Mouse (Mus musculus) intestine, postnatal 0 days (tissue): ENCODE results near the gene Igf2bp3. TPM values are rescaled to one million over a fixed set of nuclear protein-coding genes. Genes with fewer than 3 reads are reported as not detected.
A peak's percentile ranks its signal among the peaks of the same experiment; 100 is the strongest.

Experiments used
- ATAC-seq: fragments of 200-750 bp; cut with Nextera tagmentation; 2 replicates; pipeline ENCODE4 v1.8.0; 2017; ENCODE audit warnings: mild to moderate bottlenecking, moderate TSS enrichment, moderate library complexity
- H3K27ac ChIP-seq: fragments of 300-500 bp; sonication (generic); 2 replicates; pipeline ENCODE4 v1.5.1; 2014; ENCODE audit warnings: mild to moderate bottlenecking, low read depth, low read length, moderate library complexity
- H3K27me3 ChIP-seq: fragments of 300-500 bp; sonication (generic); replicated peaks from 2 replicates; pipeline ENCODE4 v1.6.1; 2014; ENCODE audit warnings: low read length, mixed read lengths; ENCODE audit not compliant: control insufficient read depth, insufficient read depth
- H3K36me3 ChIP-seq: fragments of 300-500 bp; sonication (generic); 2 replicates; pipeline ENCODE4 v1.6.1; 2014; ENCODE audit warnings: mild to moderate bottlenecking, moderate library complexity; ENCODE audit not compliant: control insufficient read depth, insufficient read depth
- H3K4me1 ChIP-seq: fragments of 300-500 bp; sonication (generic); replicated peaks from 2 replicates; pipeline ENCODE4 v1.6.1; 2014; ENCODE audit warnings: antibody characterized with exemption, low read length, mixed read lengths; ENCODE audit not compliant: control insufficient read depth, insufficient read depth
- H3K4me2 ChIP-seq: fragments of 300-500 bp; sonication (generic); replicated peaks from 2 replicates; pipeline ENCODE4 v1.6.1; 2014; ENCODE audit warnings: low read depth, mild to moderate bottlenecking, moderate library complexity
- H3K4me3 ChIP-seq: fragments of 300-500 bp; sonication (generic); 2 replicates; pipeline ENCODE4 v1.5.1; 2014; ENCODE audit warnings: low read depth, low read length
- H3K9ac ChIP-seq: fragments of 300-500 bp; sonication (generic); 2 replicates; pipeline ENCODE4 v1.6.1; 2014; ENCODE audit warnings: mild to moderate bottlenecking, low read depth, low read length
- H3K9me3 ChIP-seq: fragments of 300-500 bp; sonication (generic); 2 replicates; pipeline ENCODE4 v1.6.1; 2016; ENCODE audit warnings: mixed run types; ENCODE audit not compliant: control insufficient read depth
- CTCF ChIP-seq: sonication (generic); IDR thresholded peaks from 2 replicates; pipeline ENCODE4 v1.5.1; 2016; ENCODE audit warnings: low read depth, mild to moderate bottlenecking, control low read depth, antibody characterized with exemption, moderate library complexity
- WGBS: fragments of 180-500 bp; shearing (Covaris S2); extraction: QIAGEN DNeasy Blood & Tissue Kit; methylation state at CpG from one replicate; pipeline ENCODE4 v1.1.7; 2014; 5-methylcytosine and 5-hydroxymethylcytosine counted together
- polyA plus RNA-seq: library from polyadenylated mRNA; unstranded; fragments of >200 nt; fragmentation: Nextera tagmentation; extraction: Ambion mirVana; gene quantifications from 2 replicates; pipeline ENCODE4 v1.2.1, GENCODE M21; 2015

Igf2bp3 gene
- polyA plus RNA-seq, 1 experiment from 2014 or later: 54.7 TPM

- H3K9ac ChIP-seq: no peak overlapping the region
- WGBS: 68% methylated on average over 2 of the region's 2 CpGs
- peaks cover 40% of the 10 kb centered on the region for H3K36me3 ChIP-seq
- H3K4me3 ChIP-seq: no peak overlapping the region
- no peak overlapping the region for H3K4me2 ChIP-seq
- ATAC-seq: no peak
- H3K9me3 ChIP-seq: no peaks in the 10 kb centered on the region
- H3K27ac ChIP-seq: no peak overlapping the region
- no peaks in the 10 kb centered on the region for H3K4me1 ChIP-seq
- H3K27me3 ChIP-seq: no peaks in the 10 kb centered on the region
- TF ChIP-seq CTCF: no peak
These were observed 105.6 kb downstream of the Igf2bp3 start for GRCm38 (mm10) chr6:49109196-49109595.

DNA sequence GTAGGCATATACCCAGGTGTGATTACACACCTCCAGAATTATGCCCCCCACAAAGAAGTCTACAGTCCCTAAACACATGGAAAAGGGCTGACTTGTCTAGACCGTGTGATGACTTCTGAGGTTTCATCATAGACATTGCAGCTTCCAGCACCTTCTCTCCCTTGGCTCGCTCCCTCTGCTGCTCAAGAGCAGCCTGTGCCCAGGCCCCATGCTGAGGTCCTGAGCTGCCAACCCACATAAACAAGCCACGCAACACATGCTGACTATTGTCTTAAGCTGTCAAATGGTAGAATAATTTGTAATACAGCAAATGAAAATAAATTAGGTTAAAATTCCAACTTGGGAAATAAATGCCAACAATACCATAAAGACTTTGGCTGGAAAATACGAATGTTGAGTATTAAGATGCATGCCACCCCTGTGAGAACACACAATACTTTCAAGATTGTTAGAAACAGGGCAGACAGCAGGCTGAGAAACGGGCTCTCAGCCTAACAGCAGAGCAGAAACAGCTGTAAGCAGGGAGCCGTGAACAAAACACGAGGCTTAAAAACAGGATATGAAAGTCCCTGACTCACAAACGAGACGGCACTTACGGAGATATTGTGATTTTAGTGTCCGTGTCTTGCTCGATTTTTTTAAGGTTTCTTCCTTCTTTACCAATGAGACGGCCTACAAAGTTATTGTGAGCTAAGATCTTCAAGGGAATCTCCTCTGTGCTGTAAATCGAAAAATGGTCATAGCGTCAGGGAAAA lies 107.8 kb downstream of the Igf2bp3 start:
- WGBS: 87% methylated on average over 15 of the region's 15 CpGs
- Histone ChIP-seq H3K9me3 (no peaks in the 10 kb centered on the region), H3K9ac (no peak overlapping the region), H3K4me1 (no peaks in the 10 kb centered on the region), H3K4me3 (no peak overlapping the region), H3K36me3 (peaks cover 57% of the 10 kb centered on the region), H3K27me3 (no peaks in the 10 kb centered on the region), H3K27ac (no peak overlapping the region), H3K4me2 (no peak overlapping the region)
- TF ChIP-seq CTCF: no peak
- ATAC-seq: no peak

DNA sequence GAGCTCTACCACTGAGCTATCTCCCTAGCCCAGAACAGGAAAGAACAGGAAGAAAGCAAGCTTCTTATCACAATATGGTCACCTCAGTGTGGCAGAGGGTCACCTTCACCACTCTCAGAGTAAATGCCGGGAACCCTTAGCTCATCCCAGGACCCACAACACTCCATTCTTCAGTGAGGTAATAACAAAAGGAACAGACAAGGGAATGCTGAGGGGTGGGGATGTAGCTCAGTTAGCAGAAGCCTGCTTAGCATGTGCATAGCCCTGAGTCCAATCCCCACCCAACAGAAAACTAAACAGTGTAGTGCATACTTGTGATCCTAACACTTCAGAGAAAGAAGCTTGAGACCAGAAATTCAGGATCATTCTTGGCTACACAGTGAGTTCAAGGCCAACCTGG lies 115.7 kb downstream of the Igf2bp3 start:
- whole genome bisulfite sequencing: 75% methylated on average over 1 of the region's 1 CpGs
- TF ChIP-seq CTCF: no peak
- no peak overlapping the region for H3K4me2 ChIP-seq
- no peak overlapping the region for H3K27ac ChIP-seq
- no peaks in the 10 kb centered on the region for H3K27me3 ChIP-seq
- no peak overlapping the region for H3K4me3 ChIP-seq
- no peaks in the 10 kb centered on the region for H3K9me3 ChIP-seq
- H3K4me1 ChIP-seq: 0 out of 2 replicates have a peak, but pooled peaks cover 4% of the 10 kb centered on the region
- no peak for ATAC-seq
- H3K9ac ChIP-seq: no peak overlapping the region
- H3K36me3 ChIP-seq: peaks cover 32% of the 10 kb centered on the region

- ATAC-seq: no peak
- WGBS: 71% methylated on average over 5 of the region's 5 CpGs
- Histone ChIP-seq H3K36me3 (peaks cover 28% of the 10 kb centered on the region), H3K9me3 (no peaks in the 10 kb centered on the region), H3K4me3 (no peak overlapping the region), H3K4me1 (0 out of 2 replicates have a peak, but pooled peaks cover 4% of the 10 kb centered on the region), H3K4me2 (no peak overlapping the region; the same call in 1 of the 2 replicates), H3K9ac (no peak overlapping the region), H3K27me3 (no peaks in the 10 kb centered on the region), H3K27ac (peak overlapping the region; percentile 42)
- no peak for TF ChIP-seq CTCF
These were observed 117.1 kb downstream of the Igf2bp3 start for GRCm38 (mm10) chr6:49097596-49098110.

- 25% methylated on average over 13 of the region's 13 CpGs for WGBS
- peak; percentile 51 for ATAC-seq
- no peaks in the 10 kb centered on the region for H3K27me3 ChIP-seq
- H3K4me2 ChIP-seq: peak overlapping the region; percentile 4; the same call in 1 of the 2 replicates
- no peak overlapping the region for H3K9ac ChIP-seq
- no peaks in the 10 kb centered on the region for H3K9me3 ChIP-seq
- H3K27ac ChIP-seq: peak overlapping the region; percentile 42
- peaks cover 28% of the 10 kb centered on the region for H3K36me3 ChIP-seq
- H3K4me3 ChIP-seq: no peak overlapping the region
- no peak for TF ChIP-seq CTCF
- 0 out of 2 replicates have a peak, but pooled peaks cover 4% of the 10 kb centered on the region for H3K4me1 ChIP-seq
These were observed 117.8 kb downstream of the Igf2bp3 start for GRCm38 (mm10) chr6:49096933-49097461.

GRCm38 (mm10) chr6:49096421-49096820 lies 118.3 kb downstream of the Igf2bp3 start:
- Histone ChIP-seq H3K27me3 (no peaks in the 10 kb centered on the region), H3K9ac (no peak overlapping the region), H3K4me2 (0 out of 2 replicates have a peak overlapping the region, but pooled peaks have one; percentile 4), H3K36me3 (peaks cover 32% of the 10 kb centered on the region), H3K4me1 (0 out of 2 replicates have a peak, but pooled peaks cover 4% of the 10 kb centered on the region), H3K27ac (peak overlapping the region; percentile 42), H3K4me3 (no peak overlapping the region), H3K9me3 (no peaks in the 10 kb centered on the region)
- TF ChIP-seq CTCF: peak; percentile 34; the same call in 1 of the 2 replicates
- peak; percentile 39 for ATAC-seq
- WGBS: 50% methylated on average over 7 of the region's 7 CpGs
